Comparison of ENCODE assay signal across 8 mouse cellular contexts in genomic region chr2:3332484-3333242, GRCm38 (mm10). TPM values are rescaled to one million over a fixed set of nuclear protein-coding genes. Genes with fewer than 3 reads are reported as not detected.
DNase-seq lines count a peak whose midpoint lies in the region; ATAC-seq and TF ChIP-seq lines count a peak whose summit lies in the region.

Gene Rpp38 (minus strand): TSS chr2:3332643.

- H3K36me3 ChIP-seq in hindbrain, embryonic 15.5 days = peaks cover 18% of the 10 kb centered on the region

- in situ Hi-C loops in Patski (cut with MboI; ENCODE audit: low pct_unique_long_range_greater_than_20kb) = no loop called here

- H3K27ac ChIP-seq in hindbrain, embryonic 15.5 days (replicated peaks) = peak within 1 kb of the TSS; percentile 91

- peak within 1 kb of the TSS; percentile 79 for H3K9ac ChIP-seq in hindbrain, embryonic 15.5 days

- POLR2A ChIA-PET in Patski (lab: Charles Lee) = interaction anchor here (0.6 kb wide), 1 partner anchor 53 kb away, joined by 3 read pairs; no protein-coding TSS in a partner anchor

- peak; percentile 85 for DNase-seq in Patski (ENCODE audit: low read depth, low spot score)
- DNase-seq in cerebellum, postnatal 14 days = peak; percentile 97 to 99
- peak; percentile 95 to 98 for DNase-seq in frontal cortex, postnatal 25 days (ENCODE audit: low spot score in 2 of 2)
- peak; percentile 99 for DNase-seq in left cerebral cortex, adult 11 months (ENCODE audit: low spot score)
- DNase-seq in lung, postnatal 4 days = peak; percentile 98
- DNase-seq in retina, postnatal 7 days (ENCODE audit: low read depth, low spot score) = peak; percentile 94
- DNase-seq in urinary bladder, adult 2 months (ENCODE audit: low spot score) = peak; percentile 88

- CTCF ChIA-PET in Patski (lab: Charles Lee) = interaction anchor here (1.5 kb wide), 1 partner anchor 10 kb away, joined by 3 read pairs; no protein-coding TSS in a partner anchor

- no peaks in the 10 kb centered on the region for H3K27me3 ChIP-seq in Patski
- H3K27me3 ChIP-seq in hindbrain, embryonic 15.5 days = no peaks in the 10 kb centered on the region

- peak within 1 kb of the TSS; percentile 70 for H3K4me2 ChIP-seq in hindbrain, embryonic 15.5 days

- H3K4me3 ChIP-seq in hindbrain, embryonic 15.5 days = peak within 1 kb of the TSS; percentile 80

- H3K4me1 ChIP-seq in hindbrain, embryonic 15.5 days (replicated peaks) = peaks cover 29% of the 10 kb centered on the region

- under 1% methylated on average over 45 of the region's 45 CpGs for WGBS in hindbrain, embryonic 15.5 days

- no peak for TF ChIP-seq CTCF in Patski (IDR thresholded peaks at IDR 0.05)

- no peaks in the 10 kb centered on the region for H3K9me3 ChIP-seq in hindbrain, embryonic 15.5 days

- peak; percentile 87 for ATAC-seq in Patski
- peak; percentile 98 for ATAC-seq in hindbrain, embryonic 15.5 days (ENCODE audit: low FRiP score, low read depth)

RNA-seq across cellular contexts. Expression of gene Rpp38, which starts in this region (rescaled TPM):
- 21.9 TPM for polyA plus RNA-seq in Patski (2021)
- polyA plus RNA-seq in hindbrain, embryonic 15.5 days (2015; fragmentation: Nextera tagmentation; extraction: Ambion mirVana) = 11.1 and 12.1 TPM in 2 replicates
- 14.8 and 19.9 TPM in 2 replicates for polyA plus RNA-seq in urinary bladder, adult 2 months (2012; rRNA removed)

Comparison
In these comparisons a context has a peak if more than half of its experiments do, and no peak if none do; other contexts are left out.
1. Peak in every context shown above with its lines: DNase-seq, ATAC-seq, H3K4me3 ChIP-seq and H3K27ac ChIP-seq.